Mouse (Mus musculus): ENCODE data around the gene Esr1. TPM values are rescaled to one million over a fixed set of nuclear protein-coding genes. Genes with fewer than 3 reads are reported as not detected.
A peak's percentile ranks its signal among the peaks of the same experiment; 100 is the strongest.

Esr1 gene
- 0.31 and 0.46 TPM in 2 replicates for polyA plus RNA-seq (2015; fragmentation: Nextera tagmentation; extraction: Ambion mirVana)

DNA sequence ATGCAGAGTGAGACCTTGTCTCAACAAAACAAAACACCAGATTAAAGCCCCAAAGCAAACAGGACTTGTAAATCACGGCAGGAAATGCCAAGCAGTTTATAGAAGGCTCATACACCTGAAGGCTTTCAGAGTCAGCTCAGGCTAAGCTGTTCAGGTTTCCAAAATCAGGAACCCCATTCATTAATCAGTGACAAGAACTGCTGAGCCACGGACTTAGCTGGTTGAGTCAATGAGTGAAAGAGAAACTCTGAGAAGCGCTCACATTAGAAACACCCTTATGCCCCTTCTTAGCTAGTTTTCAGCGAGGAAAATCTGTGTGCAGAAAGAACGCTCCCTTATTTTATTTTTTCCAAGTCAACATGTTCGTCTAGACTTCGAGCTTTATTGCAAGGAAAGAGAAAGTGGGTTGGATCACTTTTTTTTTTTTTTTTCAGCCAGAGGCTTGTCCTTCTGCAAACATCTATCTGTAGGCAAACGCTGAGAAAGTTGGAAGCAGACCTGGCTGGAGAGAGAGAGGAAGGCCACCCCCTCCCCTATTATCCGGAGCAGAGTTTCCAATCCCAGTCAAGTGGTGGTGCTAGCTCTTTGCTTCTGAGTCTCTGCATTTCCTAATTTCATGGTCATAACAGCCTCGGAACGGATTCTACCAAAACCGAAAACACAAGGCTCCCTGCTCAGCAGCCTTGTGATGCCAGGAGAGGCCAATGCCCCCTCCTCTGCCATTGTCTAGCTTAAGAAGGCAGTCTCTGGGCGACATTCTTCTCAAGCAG lies at the start of gene Esr1:
TSS of gene Esr1 (plus strand) at position 208 of the 770 bp plus-strand sequence.
- WGBS, result 47% methylated on average over 13 of the region's 13 CpGs
- Histone ChIP-seq H3K4me3 (no peak within 1 kb of the TSS), H3K4me2 (no peak within 1 kb of the TSS), H3K27ac (no peak within 1 kb of the TSS), H3K27me3 (replicated peaks) (no peaks in the 10 kb centered on the region), H3K9ac (no peak within 1 kb of the TSS), H3K4me1 (peaks cover 3% of the 10 kb centered on the region; the same call in 1 of the 2 replicates), H3K9me3 (no peaks in the 10 kb centered on the region), H3K36me3 (replicated peaks) (no peaks in the 10 kb centered on the region)
- no peak for ATAC-seq (replicated peaks)

DNA sequence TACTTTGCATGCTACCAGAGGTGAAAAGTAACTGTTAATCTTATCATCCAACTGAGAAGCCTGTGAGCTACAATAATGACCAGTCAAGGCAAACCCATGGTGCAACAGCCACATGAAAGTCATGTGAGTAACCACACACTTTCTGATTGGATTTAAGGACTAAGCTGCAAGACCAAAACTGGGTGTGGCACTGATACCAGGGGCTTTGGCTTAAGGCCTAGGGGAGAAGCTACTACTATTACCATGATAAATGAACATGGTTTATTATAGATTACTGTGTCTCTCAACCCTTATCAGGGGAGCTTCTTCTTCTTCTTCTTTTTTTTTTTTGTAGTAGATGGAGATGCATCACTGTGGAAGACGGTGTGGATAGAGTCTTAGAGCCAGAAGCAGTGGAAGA lies 46.2 kb upstream of the Esr1 start:
- no peaks in the 10 kb centered on the region for H3K9me3 ChIP-seq
- H3K27me3 ChIP-seq (replicated peaks), result no peaks in the 10 kb centered on the region
- no peak overlapping the region for H3K9ac ChIP-seq
- H3K27ac ChIP-seq, result no peak overlapping the region
- no peaks in the 10 kb centered on the region for H3K4me1 ChIP-seq
- H3K4me3 ChIP-seq, result no peak overlapping the region
- no peaks in the 10 kb centered on the region for H3K36me3 ChIP-seq (replicated peaks)
- no peak overlapping the region for H3K4me2 ChIP-seq
- ATAC-seq (replicated peaks), result no peak
- whole genome bisulfite sequencing, result 97% methylated on average over 1 of the region's 1 CpGs

DNA sequence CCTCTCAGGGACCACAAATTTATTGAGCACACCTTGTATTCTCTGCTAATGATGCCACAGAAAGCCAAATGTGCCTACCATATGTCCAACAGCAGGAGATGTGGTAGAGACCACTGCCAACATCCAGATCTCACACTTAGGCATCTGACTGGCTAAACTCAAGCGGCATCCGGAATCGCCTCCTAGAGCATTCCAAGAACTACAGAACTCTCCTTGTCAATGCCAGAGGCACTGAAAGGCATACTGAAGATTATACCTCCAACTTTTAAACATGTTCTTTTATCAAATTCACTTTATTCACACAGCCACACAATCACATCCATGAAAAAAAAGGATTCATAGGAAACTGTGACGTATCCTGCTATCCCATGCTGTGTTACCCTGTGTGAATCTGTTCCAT lies 40.6 kb upstream of the Esr1 start:
- H3K27ac ChIP-seq, result no peak overlapping the region
- ATAC-seq (replicated peaks), result no peak

DNA sequence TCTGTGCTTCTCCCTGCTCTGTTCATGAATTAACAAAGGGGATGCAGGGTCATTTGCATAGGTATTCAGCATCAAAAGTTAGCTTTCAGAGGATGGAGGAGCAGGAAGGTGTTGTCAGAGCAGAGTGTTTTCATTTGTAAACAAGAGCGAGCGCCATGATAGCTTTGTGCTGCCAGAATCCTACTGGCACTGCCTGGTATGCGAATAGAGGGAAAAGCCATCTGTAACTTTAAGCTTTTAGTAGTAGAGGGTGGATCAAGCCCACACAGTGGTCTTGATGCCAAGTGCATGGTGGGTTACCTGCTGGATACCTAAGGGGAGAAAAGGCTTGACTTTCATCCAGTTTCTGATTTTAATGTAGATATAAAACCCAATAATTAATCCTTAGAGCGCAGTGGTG lies 40.1 kb upstream of the Esr1 start:
- Histone ChIP-seq H3K36me3 (replicated peaks) (no peaks in the 10 kb centered on the region), H3K9me3 (no peaks in the 10 kb centered on the region), H3K9ac (no peak overlapping the region), H3K4me2 (no peak overlapping the region), H3K27me3 (replicated peaks) (no peaks in the 10 kb centered on the region), H3K4me3 (no peak overlapping the region), H3K27ac (no peak overlapping the region), H3K4me1 (no peaks in the 10 kb centered on the region)
- ATAC-seq (replicated peaks), result no peak
- 69% methylated on average over 4 of the region's 4 CpGs for WGBS

More for the DNA sequence above, 40.6 kb upstream of the Esr1 start:
- WGBS, result 87% methylated on average over 4 of the region's 4 CpGs
- no peak overlapping the region for H3K4me2 ChIP-seq
- no peaks in the 10 kb centered on the region for H3K9me3 ChIP-seq
- no peak overlapping the region for H3K9ac ChIP-seq
- H3K27me3 ChIP-seq (replicated peaks), result no peaks in the 10 kb centered on the region
- H3K4me1 ChIP-seq, result no peaks in the 10 kb centered on the region
- no peaks in the 10 kb centered on the region for H3K36me3 ChIP-seq (replicated peaks)
- no peak overlapping the region for H3K4me3 ChIP-seq

DNA sequence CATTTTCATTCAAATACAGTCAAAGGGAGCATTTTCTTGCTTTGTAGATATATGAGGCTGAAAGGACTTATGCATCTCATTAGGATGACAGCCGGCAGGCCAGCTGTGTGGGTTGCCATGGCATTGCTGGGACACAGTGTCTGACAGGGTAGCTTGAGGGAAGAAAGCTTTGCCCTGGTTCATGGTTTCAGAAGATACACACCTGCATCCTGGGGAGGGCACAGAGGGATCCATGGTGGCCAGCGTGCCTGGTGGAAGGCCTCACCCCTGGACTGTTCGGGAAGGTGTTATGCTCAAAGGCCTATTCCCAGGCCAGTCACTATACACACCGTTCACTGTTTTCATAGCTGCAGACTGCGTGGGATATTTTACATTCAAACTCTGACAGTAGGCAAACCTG lies 29.5 kb upstream of the Esr1 start:
- WGBS, result 59% methylated on average over 5 of the region's 5 CpGs
- no peak overlapping the region for H3K9ac ChIP-seq
- H3K27ac ChIP-seq, result no peak overlapping the region
- no peaks in the 10 kb centered on the region for H3K27me3 ChIP-seq (replicated peaks)
- H3K4me1 ChIP-seq, result no peaks in the 10 kb centered on the region
- H3K9me3 ChIP-seq, result no peaks in the 10 kb centered on the region
- H3K4me2 ChIP-seq, result no peak overlapping the region
- no peak overlapping the region for H3K4me3 ChIP-seq
- peak; percentile 90 for ATAC-seq (replicated peaks)
- no peaks in the 10 kb centered on the region for H3K36me3 ChIP-seq (replicated peaks)

DNA sequence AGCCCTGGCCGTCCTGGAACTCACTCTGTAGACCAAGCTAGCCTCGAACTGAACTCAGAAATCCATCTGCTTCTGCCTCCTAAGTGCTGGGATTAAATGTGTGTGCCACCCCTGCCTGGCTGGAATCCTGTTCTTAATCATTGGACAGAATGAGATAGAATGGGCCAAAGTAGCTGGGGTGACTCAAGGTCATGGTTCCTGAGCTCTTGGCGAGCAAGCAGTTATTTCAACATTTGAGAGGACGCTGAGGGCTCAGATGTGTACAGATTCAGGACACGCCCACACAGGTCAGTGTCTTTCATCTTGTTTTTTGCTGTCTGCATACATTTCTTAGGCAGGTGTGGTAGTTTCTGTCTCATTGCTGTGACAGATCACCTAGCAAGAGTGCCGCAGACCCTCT lies 24.7 kb upstream of the Esr1 start:
- Histone ChIP-seq H3K9me3 (no peaks in the 10 kb centered on the region), H3K36me3 (replicated peaks) (no peaks in the 10 kb centered on the region), H3K4me1 (no peaks in the 10 kb centered on the region), H3K4me3 (no peak overlapping the region), H3K4me2 (no peak overlapping the region), H3K27ac (no peak overlapping the region), H3K9ac (no peak overlapping the region), H3K27me3 (replicated peaks) (no peaks in the 10 kb centered on the region)
- WGBS, result 88% methylated on average over 6 of the region's 6 CpGs
- no peak for ATAC-seq (replicated peaks)

DNA sequence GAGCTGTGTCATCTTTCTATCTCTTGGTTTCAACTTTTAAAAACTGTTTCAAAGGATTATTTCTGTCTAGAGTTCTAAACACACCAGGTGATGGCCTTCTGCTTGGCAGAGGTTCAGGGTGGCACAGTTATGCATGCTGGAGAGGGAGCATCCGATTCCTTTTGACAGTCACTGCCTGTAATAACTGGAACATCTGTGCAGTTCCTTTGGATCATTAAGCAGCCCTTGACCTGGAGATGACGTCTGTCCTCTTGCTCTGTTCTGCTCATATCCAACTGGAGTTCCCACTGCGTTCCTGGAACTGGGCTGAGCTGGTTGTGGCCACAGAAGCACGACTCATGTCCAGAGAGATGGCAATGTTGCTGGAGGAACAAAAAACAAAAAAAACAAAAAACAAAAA lies 21.8 kb upstream of the Esr1 start:
- WGBS, result 83% methylated on average over 4 of the region's 4 CpGs
- H3K9ac ChIP-seq, result no peak overlapping the region

DNA sequence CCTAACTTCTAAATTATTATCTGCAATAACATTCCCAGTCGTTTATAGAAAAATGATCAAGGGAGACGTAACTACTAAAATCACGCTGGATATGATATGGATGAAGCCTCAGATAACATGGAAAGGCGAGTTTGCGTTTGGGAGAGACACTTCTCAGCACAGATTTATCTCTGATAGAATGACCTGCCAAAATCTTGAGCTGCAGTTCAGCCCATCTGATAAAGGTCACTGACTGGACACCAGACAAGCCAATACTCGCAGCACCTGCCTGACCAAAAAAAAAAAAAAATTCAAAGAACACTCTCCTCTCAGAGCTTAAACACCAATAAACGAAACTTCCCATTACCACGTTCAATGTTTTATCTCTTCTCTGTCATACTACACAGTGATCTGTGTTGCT lies 20.4 kb upstream of the Esr1 start:
- Histone ChIP-seq H3K4me1 (no peaks in the 10 kb centered on the region), H3K4me3 (no peak overlapping the region), H3K36me3 (replicated peaks) (no peaks in the 10 kb centered on the region), H3K27me3 (replicated peaks) (no peaks in the 10 kb centered on the region), H3K27ac (no peak overlapping the region), H3K4me2 (no peak overlapping the region), H3K9me3 (no peaks in the 10 kb centered on the region), H3K9ac (no peak overlapping the region)
- no peak for ATAC-seq (replicated peaks)
- WGBS, result 84% methylated on average over 8 of the region's 8 CpGs

More for the DNA sequence above, 21.8 kb upstream of the Esr1 start:
- no peaks in the 10 kb centered on the region for H3K27me3 ChIP-seq (replicated peaks)
- H3K4me2 ChIP-seq, result no peak overlapping the region
- no peaks in the 10 kb centered on the region for H3K4me1 ChIP-seq
- H3K4me3 ChIP-seq, result no peak overlapping the region
- no peaks in the 10 kb centered on the region for H3K36me3 ChIP-seq (replicated peaks)
- no peaks in the 10 kb centered on the region for H3K9me3 ChIP-seq
- no peak for ATAC-seq (replicated peaks)
- H3K27ac ChIP-seq, result no peak overlapping the region

DNA sequence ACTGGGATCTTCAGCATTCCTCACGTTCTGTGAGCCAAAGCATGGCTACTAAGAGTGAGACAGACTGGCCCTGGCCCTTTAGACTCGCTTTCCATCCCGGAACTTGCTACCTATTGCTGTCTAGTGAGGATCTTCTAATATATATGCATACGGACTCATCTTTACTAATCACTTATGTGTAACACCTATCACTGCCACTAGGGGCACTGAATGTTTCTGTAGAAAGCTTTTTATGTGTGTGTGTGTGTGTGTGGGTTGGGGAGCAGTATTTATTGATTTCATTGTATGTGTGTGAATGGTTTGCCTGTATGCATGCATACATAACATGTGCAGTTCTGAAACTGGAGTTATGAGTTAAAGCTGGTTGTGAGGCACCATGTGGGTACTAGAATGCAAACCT lies 17.6 kb upstream of the Esr1 start:
- Histone ChIP-seq H3K9ac (no peak overlapping the region), H3K36me3 (replicated peaks) (no peaks in the 10 kb centered on the region), H3K4me3 (no peak overlapping the region), H3K9me3 (no peaks in the 10 kb centered on the region), H3K4me2 (no peak overlapping the region), H3K27ac (no peak overlapping the region), H3K27me3 (replicated peaks) (no peaks in the 10 kb centered on the region), H3K4me1 (no peaks in the 10 kb centered on the region)
- no peak for ATAC-seq (replicated peaks)
- WGBS, result 71% methylated on average over 4 of the region's 4 CpGs

DNA sequence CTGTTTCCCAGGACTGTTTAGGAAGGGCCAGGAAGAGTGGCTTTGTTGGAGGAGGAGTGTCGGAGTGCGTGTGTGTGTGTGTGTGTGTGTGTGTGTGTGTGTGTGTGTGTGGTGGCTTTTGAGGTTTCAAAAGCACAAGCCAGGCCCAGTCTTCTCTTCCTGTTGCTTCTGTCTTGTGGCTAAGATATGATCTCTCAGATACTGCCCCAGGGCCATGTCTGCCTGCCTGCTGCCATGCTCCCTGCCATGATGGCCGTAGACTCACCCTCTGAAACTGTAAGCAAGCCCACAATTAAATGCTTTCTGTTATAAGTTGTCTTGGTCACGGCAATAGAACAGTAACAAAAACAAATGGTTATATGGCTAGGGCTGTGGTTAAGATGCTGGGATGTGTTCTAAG lies 14.2 kb upstream of the Esr1 start:
- H3K4me1 ChIP-seq, result no peaks in the 10 kb centered on the region
- H3K4me2 ChIP-seq, result no peak overlapping the region
- ATAC-seq (replicated peaks), result no peak
- H3K9me3 ChIP-seq, result no peaks in the 10 kb centered on the region
- no peaks in the 10 kb centered on the region for H3K36me3 ChIP-seq (replicated peaks)
- H3K9ac ChIP-seq, result no peak overlapping the region
- no peak overlapping the region for H3K27ac ChIP-seq
- WGBS, result 91% methylated on average over 4 of the region's 4 CpGs
- H3K4me3 ChIP-seq, result no peak overlapping the region
- no peaks in the 10 kb centered on the region for H3K27me3 ChIP-seq (replicated peaks)

DNA sequence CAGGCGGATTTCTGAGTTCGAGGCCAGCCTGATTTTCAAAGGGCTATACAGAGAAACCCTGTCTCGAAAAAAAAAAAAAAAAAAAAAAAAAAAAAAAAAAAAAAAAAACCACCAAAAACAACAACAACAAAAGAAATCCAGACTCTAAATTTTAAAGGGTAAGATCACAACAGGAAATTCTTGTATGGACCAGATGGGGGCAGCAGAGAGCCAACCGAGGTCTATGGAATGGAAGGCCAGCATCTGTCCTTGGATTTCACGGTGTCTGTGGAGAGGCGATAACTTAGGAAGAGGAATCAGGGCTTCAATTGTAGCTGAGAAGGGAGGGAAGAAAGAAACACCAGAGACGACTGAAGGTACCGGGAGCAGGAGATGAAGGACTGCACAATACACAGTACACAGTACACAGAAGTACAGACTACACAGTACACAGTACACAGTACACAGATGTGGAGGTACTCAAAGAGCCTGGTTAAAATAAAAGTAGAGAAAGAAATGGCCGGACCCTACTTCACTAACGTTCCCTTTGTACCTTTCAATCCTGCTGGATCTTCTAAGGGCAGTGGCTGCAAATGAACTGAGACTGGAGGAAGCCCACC lies 13.1 kb upstream of the Esr1 start:
- no peak overlapping the region for H3K9ac ChIP-seq
- WGBS, result 67% methylated on average over 10 of the region's 10 CpGs
- no peak overlapping the region for H3K4me3 ChIP-seq
- peak; percentile 56; the same call in 1 of the 2 replicates for ATAC-seq (replicated peaks)
- H3K9me3 ChIP-seq, result no peaks in the 10 kb centered on the region
- no peaks in the 10 kb centered on the region for H3K27me3 ChIP-seq (replicated peaks)
- no peak overlapping the region for H3K27ac ChIP-seq
- H3K36me3 ChIP-seq (replicated peaks), result no peaks in the 10 kb centered on the region
- no peak overlapping the region for H3K4me2 ChIP-seq
- no peaks in the 10 kb centered on the region for H3K4me1 ChIP-seq

DNA sequence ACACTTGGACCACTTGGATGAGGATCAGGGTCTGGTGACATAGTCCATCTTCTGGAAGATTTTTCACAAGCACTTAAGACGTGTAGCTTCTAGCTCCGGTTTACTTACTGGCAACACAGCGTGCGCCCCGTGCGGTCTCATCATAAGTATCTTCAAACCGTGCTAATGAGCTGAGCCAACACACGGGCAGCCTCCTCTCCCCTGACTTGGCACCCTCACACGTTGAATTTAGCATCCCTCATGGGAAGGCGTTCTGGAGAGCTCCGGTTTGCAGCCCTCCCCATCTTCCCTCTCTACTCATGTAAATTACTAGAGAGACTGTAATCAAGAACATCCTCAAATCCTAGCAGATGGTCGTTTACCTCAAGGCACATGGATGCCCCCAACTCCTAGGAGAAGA lies 12.5 kb upstream of the Esr1 start:
- ATAC-seq (replicated peaks), result no peak
- WGBS, result 82% methylated on average over 12 of the region's 12 CpGs
- H3K9ac ChIP-seq, result no peak overlapping the region
- no peak overlapping the region for H3K4me2 ChIP-seq
- no peak overlapping the region for H3K27ac ChIP-seq
- H3K9me3 ChIP-seq, result no peaks in the 10 kb centered on the region
- no peaks in the 10 kb centered on the region for H3K4me1 ChIP-seq
- no peak overlapping the region for H3K4me3 ChIP-seq
- H3K36me3 ChIP-seq (replicated peaks), result no peaks in the 10 kb centered on the region
- H3K27me3 ChIP-seq (replicated peaks), result no peaks in the 10 kb centered on the region

DNA sequence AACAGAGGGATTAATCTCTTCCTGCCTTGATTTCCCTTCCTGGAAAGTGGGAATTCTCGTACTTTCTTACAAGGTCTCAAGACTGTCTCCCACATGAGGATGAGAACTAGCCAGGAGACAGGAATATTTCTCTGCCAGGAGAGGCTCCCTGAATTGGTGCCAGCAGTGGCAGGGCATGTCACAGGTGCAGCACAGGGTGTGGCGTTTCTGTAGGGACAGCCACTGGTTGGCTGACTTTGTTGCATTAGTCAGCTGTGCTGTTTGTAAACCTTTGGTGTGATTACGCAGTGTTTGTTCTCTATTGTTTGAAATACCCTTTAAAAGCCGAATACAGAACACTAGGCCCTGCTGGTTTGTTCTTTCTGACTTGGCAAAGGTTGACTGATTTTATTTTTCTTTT lies 11.8 kb upstream of the Esr1 start:
- H3K4me2 ChIP-seq, result no peak overlapping the region
- WGBS, result 82% methylated on average over 4 of the region's 4 CpGs
- no peak overlapping the region for H3K4me3 ChIP-seq

More for the DNA sequence above, 11.8 kb upstream of the Esr1 start:
- Histone ChIP-seq H3K9me3 (no peaks in the 10 kb centered on the region), H3K36me3 (replicated peaks) (no peaks in the 10 kb centered on the region), H3K9ac (no peak overlapping the region), H3K27ac (no peak overlapping the region), H3K4me1 (no peaks in the 10 kb centered on the region), H3K27me3 (replicated peaks) (no peaks in the 10 kb centered on the region)
- no peak for ATAC-seq (replicated peaks)

Data from midbrain, embryonic 15.5 days (tissue).